Mouse (Mus musculus): Measurements from ENCODE around the gene Cfap58.

- TF ChIP-seq CTCF (IDR thresholded peaks at IDR 0.05) (no peak), POLR2A (IDR thresholded peaks at IDR 0.05; ENCODE audit: insufficient read depth, low read depth, low read length) (no peak)
These were observed 1.9 kb downstream of the Cfap58 start for GRCm38 (mm10) chr19:47939361-47939760.
